Mouse (Mus musculus): ENCODE data around the gene Dync1i2. TPM values are rescaled to one million over a fixed set of nuclear protein-coding genes. Genes with fewer than 3 reads are reported as not detected.

The Dync1i2 gene
- polyA plus RNA-seq, 1 experiment, result 52.1 TPM

DNA sequence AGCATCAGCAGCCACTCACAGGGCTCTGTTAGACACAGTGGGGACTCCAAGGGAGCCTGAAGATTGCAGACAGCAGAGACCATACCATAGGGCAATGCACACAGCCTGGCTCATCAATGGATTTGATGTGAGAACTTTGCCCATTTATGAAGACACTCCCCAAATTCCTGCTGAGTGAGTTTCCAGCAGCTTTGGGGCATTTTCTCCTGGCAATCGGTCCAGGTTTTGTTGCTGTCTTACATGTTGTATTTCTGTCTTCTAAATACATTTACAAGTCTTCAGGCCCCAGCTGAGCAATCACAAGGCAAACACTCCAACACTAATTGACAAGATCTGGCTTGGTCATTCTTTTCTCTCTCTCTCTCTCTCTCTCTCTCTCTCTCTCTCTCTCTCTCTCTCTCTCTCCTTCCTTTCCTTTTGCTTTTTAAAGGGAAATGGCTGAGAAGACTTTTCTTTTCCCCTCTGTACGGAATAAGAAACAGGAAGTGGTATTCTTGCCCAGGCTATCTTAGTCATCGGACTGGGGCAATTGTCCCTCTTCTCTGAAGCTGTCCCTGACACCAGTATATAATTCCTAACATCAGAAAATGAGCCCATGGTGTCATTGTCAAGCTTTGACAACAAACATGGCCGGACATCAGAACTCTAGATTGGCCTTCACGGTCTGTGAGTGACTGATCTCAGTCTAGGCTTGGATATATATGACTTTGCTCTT lies 2.3 kb upstream of the Dync1i2 start:
- H3K79me2 ChIP-seq (ENCODE audit: control insufficient read depth, insufficient read depth), result peaks cover 25% of the 10 kb centered on the region
- TF ChIP-seq MYOG (IDR thresholded peaks at IDR 0.05; ENCODE audit: control insufficient read depth, extremely low read depth, insufficient read length), result no peak
- TF ChIP-seq MYOD1 (IDR thresholded peaks at IDR 0.05; ENCODE audit: control insufficient read depth, insufficient read length, low read depth), result no peak
- no peak for TF ChIP-seq USF1 (IDR thresholded peaks at IDR 0.05; ENCODE audit: low read depth)
- no peak for TF ChIP-seq MAX (IDR thresholded peaks at IDR 0.05)
- no peak for TF ChIP-seq CTCF (IDR thresholded peaks at IDR 0.05; ENCODE audit: control insufficient read depth, insufficient read depth, insufficient read length)
- no peak for TF ChIP-seq FOSL1 (IDR thresholded peaks at IDR 0.05; ENCODE audit: insufficient read depth, low read length, poor library complexity, severe bottlenecking)
- TF ChIP-seq CEBPB (IDR thresholded peaks at IDR 0.05; ENCODE audit: low read depth), result no peak
- H3K27me3 ChIP-seq (ENCODE audit: control insufficient read depth, insufficient read depth, insufficient read length), result no peaks in the 10 kb centered on the region
- peaks cover 2% of the 10 kb centered on the region for H3K36me3 ChIP-seq (ENCODE audit: control insufficient read depth, insufficient read depth)
- peaks cover 20% of the 10 kb centered on the region for H3K79me3 ChIP-seq (ENCODE audit: low read depth)
- H3K4me3 ChIP-seq (ENCODE audit: insufficient read depth, poor library complexity, severe bottlenecking), result no peak overlapping the region
- H3ac ChIP-seq (ENCODE audit: control insufficient read depth, insufficient read length, low read depth), result no peak overlapping the region

DNA sequence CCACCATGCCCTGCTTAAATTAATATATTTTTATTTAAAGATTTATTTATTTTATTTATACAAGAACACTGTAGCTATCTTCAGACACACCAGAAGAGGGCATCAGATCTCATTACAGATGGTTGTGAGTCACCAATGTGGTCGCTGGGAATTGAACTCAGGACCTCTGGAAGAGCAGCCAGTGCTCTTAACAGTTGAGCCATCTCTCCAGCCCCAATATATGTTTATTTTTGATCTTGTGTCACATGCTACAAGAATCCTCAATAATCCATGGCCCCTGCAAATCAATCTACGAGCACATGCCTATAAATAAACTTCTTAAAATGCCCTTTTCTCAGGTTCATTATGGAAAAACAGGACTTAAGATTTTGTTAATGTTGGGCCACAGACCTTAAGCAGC lies 410 bp upstream of the Dync1i2 start:
- peaks cover 32% of the 10 kb centered on the region for H3K79me3 ChIP-seq (ENCODE audit: low read depth)
- no peaks in the 10 kb centered on the region for H3K27me3 ChIP-seq (ENCODE audit: control insufficient read depth, insufficient read depth, insufficient read length)
- H3ac ChIP-seq (ENCODE audit: control insufficient read depth, insufficient read length, low read depth), result no peak overlapping the region
- H3K79me2 ChIP-seq (ENCODE audit: control insufficient read depth, insufficient read depth), result peaks cover 44% of the 10 kb centered on the region
- no peak for TF ChIP-seq USF1 (IDR thresholded peaks at IDR 0.05; ENCODE audit: low read depth)
- TF ChIP-seq CEBPB (IDR thresholded peaks at IDR 0.05; ENCODE audit: low read depth), result no peak
- no peak for TF ChIP-seq MYOG (IDR thresholded peaks at IDR 0.05; ENCODE audit: control insufficient read depth, extremely low read depth, insufficient read length)
- no peak for TF ChIP-seq CTCF (IDR thresholded peaks at IDR 0.05; ENCODE audit: control insufficient read depth, insufficient read depth, insufficient read length)
- TF ChIP-seq FOSL1 (IDR thresholded peaks at IDR 0.05; ENCODE audit: insufficient read depth, low read length, poor library complexity, severe bottlenecking), result no peak
- no peak for TF ChIP-seq MAX (IDR thresholded peaks at IDR 0.05)
- TF ChIP-seq MYOD1 (IDR thresholded peaks at IDR 0.05; ENCODE audit: control insufficient read depth, insufficient read length, low read depth), result no peak
- peaks cover 19% of the 10 kb centered on the region for H3K36me3 ChIP-seq (ENCODE audit: control insufficient read depth, insufficient read depth)
- H3K4me3 ChIP-seq (ENCODE audit: insufficient read depth, poor library complexity, severe bottlenecking), result no peak overlapping the region

DNA sequence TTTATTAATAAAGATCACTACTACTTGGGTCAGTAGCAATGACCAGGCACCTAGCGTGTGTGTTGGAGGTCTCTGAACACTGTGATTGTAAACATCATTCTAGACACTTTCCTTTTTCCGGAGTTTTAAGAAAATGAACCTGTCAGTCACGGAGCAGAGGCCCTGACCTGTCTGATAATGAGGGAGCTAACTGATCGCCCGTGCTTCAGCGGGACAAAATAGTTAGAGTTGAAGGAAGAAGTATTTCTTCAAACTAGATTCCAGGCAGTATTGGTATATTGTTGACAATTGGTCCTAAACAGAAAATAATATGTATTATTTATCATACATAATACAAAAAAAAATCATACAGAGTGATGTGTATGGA lies 837 bp downstream of the Dync1i2 start:
- peak overlapping the region; percentile 96 for H3ac ChIP-seq (ENCODE audit: control insufficient read depth, insufficient read length, low read depth)
- H3K27me3 ChIP-seq (ENCODE audit: control insufficient read depth, insufficient read depth, insufficient read length), result no peaks in the 10 kb centered on the region
- peaks cover 41% of the 10 kb centered on the region for H3K79me3 ChIP-seq (ENCODE audit: low read depth)
- peak overlapping the region; percentile 100 for H3K4me3 ChIP-seq (ENCODE audit: insufficient read depth, poor library complexity, severe bottlenecking)
- H3K79me2 ChIP-seq (ENCODE audit: control insufficient read depth, insufficient read depth), result peaks cover 55% of the 10 kb centered on the region
- H3K36me3 ChIP-seq (ENCODE audit: control insufficient read depth, insufficient read depth), result peaks cover 28% of the 10 kb centered on the region
- TF ChIP-seq MAX (IDR thresholded peaks at IDR 0.05) (no peak), FOSL1 (IDR thresholded peaks at IDR 0.05; ENCODE audit: insufficient read depth, low read length, poor library complexity, severe bottlenecking) (no peak), CEBPB (IDR thresholded peaks at IDR 0.05; ENCODE audit: low read depth) (no peak), MYOG (IDR thresholded peaks at IDR 0.05; ENCODE audit: control insufficient read depth, extremely low read depth, insufficient read length) (no peak), MYOD1 (IDR thresholded peaks at IDR 0.05; ENCODE audit: control insufficient read depth, insufficient read length, low read depth) (no peak), USF1 (IDR thresholded peaks at IDR 0.05; ENCODE audit: low read depth) (no peak), CTCF (IDR thresholded peaks at IDR 0.05; ENCODE audit: control insufficient read depth, insufficient read depth, insufficient read length) (no peak)

GRCm38 (mm10) chr2:71221020-71221419 lies 9.5 kb downstream of the Dync1i2 start:
- TF ChIP-seq MAX (IDR thresholded peaks at IDR 0.05), result no peak
- no peak for TF ChIP-seq MYOD1 (IDR thresholded peaks at IDR 0.05; ENCODE audit: control insufficient read depth, insufficient read length, low read depth)
- TF ChIP-seq CTCF (IDR thresholded peaks at IDR 0.05; ENCODE audit: control insufficient read depth, insufficient read depth, insufficient read length), result no peak
- no peak for TF ChIP-seq FOSL1 (IDR thresholded peaks at IDR 0.05; ENCODE audit: insufficient read depth, low read length, poor library complexity, severe bottlenecking)
- TF ChIP-seq CEBPB (IDR thresholded peaks at IDR 0.05; ENCODE audit: low read depth), result no peak
- TF ChIP-seq USF1 (IDR thresholded peaks at IDR 0.05; ENCODE audit: low read depth), result no peak
- TF ChIP-seq MYOG (IDR thresholded peaks at IDR 0.05; ENCODE audit: control insufficient read depth, extremely low read depth, insufficient read length), result no peak
- H3K27me3 ChIP-seq (ENCODE audit: control insufficient read depth, insufficient read depth, insufficient read length), result no peaks in the 10 kb centered on the region
- peaks cover 35% of the 10 kb centered on the region for H3K79me2 ChIP-seq (ENCODE audit: control insufficient read depth, insufficient read depth)
- no peak overlapping the region for H3ac ChIP-seq (ENCODE audit: control insufficient read depth, insufficient read length, low read depth)
- H3K4me3 ChIP-seq (ENCODE audit: insufficient read depth, poor library complexity, severe bottlenecking), result no peak overlapping the region
- H3K36me3 ChIP-seq (ENCODE audit: control insufficient read depth, insufficient read depth), result peaks cover 85% of the 10 kb centered on the region
- peaks cover 13% of the 10 kb centered on the region for H3K79me3 ChIP-seq (ENCODE audit: low read depth)

- Histone ChIP-seq H3K36me3 (ENCODE audit: control insufficient read depth, insufficient read depth) (peaks cover 62% of the 10 kb centered on the region), H3K4me3 (ENCODE audit: insufficient read depth, poor library complexity, severe bottlenecking) (no peak overlapping the region), H3K79me3 (ENCODE audit: low read depth) (peaks cover 3% of the 10 kb centered on the region), H3K27me3 (ENCODE audit: control insufficient read depth, insufficient read depth, insufficient read length) (no peaks in the 10 kb centered on the region), H3ac (ENCODE audit: control insufficient read depth, insufficient read length, low read depth) (no peak overlapping the region), H3K79me2 (ENCODE audit: control insufficient read depth, insufficient read depth) (peaks cover 17% of the 10 kb centered on the region)
- TF ChIP-seq MYOG (IDR thresholded peaks at IDR 0.05; ENCODE audit: control insufficient read depth, extremely low read depth, insufficient read length) (no peak), CEBPB (IDR thresholded peaks at IDR 0.05; ENCODE audit: low read depth) (no peak), MAX (IDR thresholded peaks at IDR 0.05) (no peak), MYOD1 (IDR thresholded peaks at IDR 0.05; ENCODE audit: control insufficient read depth, insufficient read length, low read depth) (no peak), FOSL1 (IDR thresholded peaks at IDR 0.05; ENCODE audit: insufficient read depth, low read length, poor library complexity, severe bottlenecking) (no peak), CTCF (IDR thresholded peaks at IDR 0.05; ENCODE audit: control insufficient read depth, insufficient read depth, insufficient read length) (no peak), USF1 (IDR thresholded peaks at IDR 0.05; ENCODE audit: low read depth) (no peak)
These were observed 15.9 kb downstream of the Dync1i2 start for GRCm38 (mm10) chr2:71227398-71227797.
